Mouse (Mus musculus) forebrain, embryonic 16.5 days (tissue): ENCODE measurements around the gene Fam19a3. TPM values are rescaled to one million over a fixed set of nuclear protein-coding genes. Genes with fewer than 3 reads are reported as not detected.

Experiments
- ATAC-seq: fragments of 200-750 bp; cut with Nextera tagmentation; 2 replicates; pipeline ENCODE4 v1.8.0; 2017; ENCODE audit warnings: mild to moderate bottlenecking, moderate library complexity
- H3K27ac ChIP-seq: fragments of 300-500 bp; sonication (generic); 2 replicates; pipeline ENCODE4 v1.5.1; 2014; ENCODE audit warnings: low read length, control low read depth
- H3K27me3 ChIP-seq: fragments of 300-500 bp; sonication (generic); replicated peaks from 2 replicates; pipeline ENCODE4 v1.6.1; 2014; ENCODE audit warnings: low read length; ENCODE audit not compliant: control insufficient read depth, insufficient read depth
- H3K36me3 ChIP-seq: fragments of 300-500 bp; sonication (generic); 2 replicates; pipeline ENCODE4 v1.6.1; 2014; ENCODE audit not compliant: control insufficient read depth, insufficient read depth
- H3K4me1 ChIP-seq: fragments of 300-500 bp; sonication (generic); replicated peaks from 2 replicates; pipeline ENCODE4 v1.6.1; 2014; ENCODE audit warnings: low read length; ENCODE audit not compliant: control insufficient read depth, insufficient read depth
- H3K4me2 ChIP-seq: fragments of 300-500 bp; sonication (generic); 2 replicates; pipeline ENCODE4 v1.6.1; 2014; ENCODE audit warnings: mild to moderate bottlenecking, low read length, control low read depth
- H3K4me3 ChIP-seq: fragments of 300-500 bp; sonication (generic); replicated peaks from 2 replicates; pipeline ENCODE4 v1.5.1; 2014; ENCODE audit warnings: mild to moderate bottlenecking, low read length, control low read depth
- H3K9ac ChIP-seq: fragments of 300-500 bp; sonication (generic); replicated peaks from 2 replicates; pipeline ENCODE4 v1.6.1; 2014; ENCODE audit warnings: low read depth, low read length, control low read depth
- H3K9me3 ChIP-seq: fragments of 300-500 bp; sonication (generic); 2 replicates; pipeline ENCODE4 v1.6.1; 2016; ENCODE audit warnings: low read length; ENCODE audit not compliant: control insufficient read depth
- WGBS: fragments of 180-500 bp; shearing (Covaris S2); extraction: QIAGEN DNeasy Blood & Tissue Kit; methylation state at CpG from one replicate; pipeline ENCODE4 v1.1.7; 2014; 5-methylcytosine and 5-hydroxymethylcytosine counted together
- polyA plus RNA-seq: library from polyadenylated mRNA; unstranded; fragments of >200 nt; fragmentation: Nextera tagmentation; extraction: Ambion mirVana; gene quantifications from 2 replicates; pipeline ENCODE4 v1.2.1, GENCODE M21; 2015

The Fam19a3 gene
- polyA plus RNA-seq, 1 experiment from 2014 or later: 0.16 TPM

DNA sequence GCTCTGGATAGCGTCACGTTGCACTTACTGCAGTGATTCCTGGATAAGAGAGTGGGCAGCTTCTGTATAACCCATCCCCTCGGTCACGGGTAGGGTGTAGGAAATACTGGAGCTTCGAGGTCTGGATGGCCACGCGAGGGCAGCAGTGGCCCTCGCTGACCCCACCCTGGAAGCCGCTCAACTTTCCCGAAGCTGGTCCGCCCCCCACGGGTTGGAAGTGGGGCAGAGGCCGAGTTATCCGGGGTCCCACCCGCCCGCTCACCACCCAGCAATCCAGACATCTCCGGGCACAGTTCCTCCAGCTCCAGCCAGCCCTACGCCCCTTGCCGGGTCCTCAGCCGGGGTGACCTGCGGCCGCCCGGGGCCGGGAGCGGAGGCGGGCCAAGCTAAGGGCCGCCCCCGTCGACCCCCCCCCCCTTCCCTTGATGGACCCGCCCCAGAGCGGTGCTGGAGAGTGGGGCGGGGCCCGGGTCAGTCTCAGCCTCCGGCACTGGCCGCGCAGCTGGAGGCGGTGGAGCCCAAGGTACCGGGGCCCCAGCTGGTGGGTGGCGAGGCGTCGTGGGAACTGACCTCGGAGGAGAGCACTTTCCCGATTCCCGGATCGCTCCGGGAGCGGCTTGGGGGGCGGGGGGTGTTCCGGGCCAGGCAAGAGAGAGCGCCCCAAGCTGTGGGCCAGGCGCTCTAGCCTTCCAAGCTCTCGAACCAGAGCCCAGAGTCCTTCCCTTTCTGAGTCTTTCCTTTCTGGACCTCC lies 7.1 kb upstream of the Fam19a3 start:
- H3K27me3 ChIP-seq: peaks cover 8% of the 10 kb centered on the region; the same call in 1 of the 2 replicates
- peak overlapping the region; percentile 29; the same call in 1 of the 2 replicates for H3K27ac ChIP-seq
- H3K4me1 ChIP-seq: peaks cover 18% of the 10 kb centered on the region
- under 1% methylated on average over 40 of the region's 52 CpGs for WGBS
- H3K36me3 ChIP-seq: no peaks in the 10 kb centered on the region
- H3K9me3 ChIP-seq: no peaks in the 10 kb centered on the region
- H3K9ac ChIP-seq: peak overlapping the region; percentile 67
- ATAC-seq: peak; percentile 80
- peak overlapping the region; percentile 58 for H3K4me3 ChIP-seq
- peak overlapping the region; percentile 95 for H3K4me2 ChIP-seq

DNA sequence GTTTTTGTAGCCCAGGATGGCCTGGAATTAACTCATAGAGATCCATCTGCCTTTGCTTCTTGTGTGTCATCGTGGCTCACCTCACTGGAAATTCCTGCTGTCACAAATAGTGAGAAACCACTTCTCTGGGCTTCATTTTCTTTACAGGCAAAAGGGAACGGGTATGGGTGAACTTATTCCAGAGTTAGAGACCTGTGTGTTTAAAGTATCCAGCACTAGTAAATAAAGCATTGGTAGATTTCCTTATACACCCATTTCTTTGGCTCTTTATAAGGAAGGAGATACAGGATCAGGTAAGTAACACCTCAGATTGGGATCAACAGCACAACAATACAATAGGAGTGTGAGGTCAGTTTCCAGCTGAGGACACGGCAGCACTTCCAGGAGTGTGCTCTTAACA lies 6.4 kb upstream of the Fam19a3 start, which contains the start of gene Rhoc:
Gene Rhoc, plus strand, starts transcription at position 301 of the 400 bp plus-strand sequence.
- Histone ChIP-seq H3K9me3 (no peaks in the 10 kb centered on the region), H3K36me3 (no peaks in the 10 kb centered on the region), H3K9ac (peak within 1 kb of the TSS; percentile 67), H3K27me3 (peaks cover 14% of the 10 kb centered on the region), H3K4me2 (peak within 1 kb of the TSS; percentile 95), H3K4me3 (peak within 1 kb of the TSS; percentile 58), H3K27ac (peak within 1 kb of the TSS; percentile 29; the same call in 1 of the 2 replicates), H3K4me1 (peaks cover 17% of the 10 kb centered on the region)
- no peak for ATAC-seq
- 34% methylated on average over 3 of the region's 3 CpGs for WGBS

DNA sequence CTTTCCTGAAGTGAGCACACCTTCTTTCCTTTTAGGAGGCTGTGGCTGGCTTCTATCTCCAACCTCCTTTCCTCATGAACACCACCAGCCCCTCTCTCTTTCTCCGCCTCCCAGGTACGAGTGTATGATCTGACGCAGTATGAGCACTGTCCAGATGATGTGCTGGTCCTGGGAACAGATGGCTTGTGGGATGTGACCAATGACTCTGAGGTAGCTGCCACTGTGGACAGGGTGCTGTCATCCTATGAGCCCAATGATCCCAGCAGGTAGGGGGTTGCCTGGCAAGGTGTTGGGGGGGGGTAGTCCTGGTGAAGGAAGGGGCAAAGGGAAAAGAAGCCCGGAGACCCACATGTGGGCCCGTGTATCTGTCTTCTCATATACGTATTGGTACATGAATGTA lies 3.6 kb upstream of the Fam19a3 start:
- WGBS: 83% methylated on average over 6 of the region's 6 CpGs
- H3K4me1 ChIP-seq: peaks cover 28% of the 10 kb centered on the region
- no peaks in the 10 kb centered on the region for H3K9me3 ChIP-seq

DNA sequence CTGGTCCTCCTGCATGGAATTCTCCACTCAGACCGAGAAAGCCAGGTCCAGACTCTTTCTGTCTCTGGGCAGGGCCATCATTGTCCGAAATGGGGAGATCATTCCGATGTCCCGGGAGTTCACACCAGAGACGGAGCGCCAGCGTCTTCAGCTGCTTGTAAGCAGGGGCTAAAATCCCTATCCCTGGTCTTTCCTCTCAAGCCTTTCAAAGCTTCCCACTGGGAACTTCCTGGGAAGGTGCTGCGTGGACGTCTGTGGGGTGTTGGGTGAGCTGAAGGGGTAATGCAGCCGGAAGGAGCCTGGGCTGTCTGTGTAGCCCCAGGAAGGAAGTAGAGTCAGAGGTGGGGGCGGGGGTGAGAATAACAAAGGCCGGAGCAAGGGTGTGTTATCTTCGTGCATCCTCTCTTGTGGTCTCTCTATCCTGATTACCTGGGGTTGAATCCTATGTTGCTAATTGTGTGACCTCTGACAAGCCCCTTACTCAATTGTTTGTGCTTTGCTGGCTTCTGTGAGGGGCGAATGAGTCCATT lies 2.4 kb upstream of the Fam19a3 start:
- ATAC-seq: no peak
- Histone ChIP-seq H3K27ac (no peak overlapping the region), H3K36me3 (no peaks in the 10 kb centered on the region), H3K4me1 (peaks cover 24% of the 10 kb centered on the region), H3K9ac (no peak overlapping the region), H3K4me2 (no peak overlapping the region), H3K9me3 (no peaks in the 10 kb centered on the region), H3K27me3 (peaks cover 52% of the 10 kb centered on the region), H3K4me3 (no peak overlapping the region)
- WGBS: 46% methylated on average over 14 of the region's 14 CpGs

More for the DNA sequence above, 3.6 kb upstream of the Fam19a3 start:
- H3K36me3 ChIP-seq: no peaks in the 10 kb centered on the region
- no peak overlapping the region for H3K9ac ChIP-seq
- no peak overlapping the region for H3K4me3 ChIP-seq
- no peak for ATAC-seq
- H3K27me3 ChIP-seq: peaks cover 42% of the 10 kb centered on the region
- no peak overlapping the region for H3K27ac ChIP-seq
- no peak overlapping the region for H3K4me2 ChIP-seq

DNA sequence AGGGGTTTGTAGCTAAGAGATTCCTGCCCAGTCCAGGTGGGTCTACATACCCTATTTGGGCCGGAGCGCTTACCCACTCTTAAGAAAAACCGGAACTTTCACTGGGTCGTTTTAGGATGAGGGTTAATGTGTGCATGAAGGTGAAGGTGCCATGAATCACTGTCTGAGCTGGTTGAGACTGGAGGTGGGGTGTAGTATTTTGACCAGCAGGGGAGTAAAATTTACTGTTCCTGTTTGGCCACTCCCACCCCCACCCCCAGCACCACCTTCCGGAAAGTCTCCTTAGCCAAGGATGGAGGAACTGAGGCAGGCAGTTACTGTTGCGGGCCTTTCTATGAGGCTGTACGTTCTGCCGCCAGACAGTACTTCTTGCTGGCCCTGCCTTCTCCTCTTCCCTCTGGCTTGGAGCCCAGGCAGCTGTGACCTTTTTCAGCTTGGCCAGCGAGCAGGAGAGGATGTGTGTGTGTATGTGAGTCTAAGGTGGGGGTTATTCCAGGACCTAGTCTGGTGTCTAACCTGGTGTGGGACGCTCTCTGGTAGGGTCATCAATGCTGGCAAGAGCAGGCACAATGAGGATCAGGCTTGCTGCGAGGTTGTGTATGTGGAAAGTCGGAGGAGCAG lies 531 bp upstream of the Fam19a3 start:
- no peak overlapping the region for H3K9ac ChIP-seq
- no peak for ATAC-seq
- H3K36me3 ChIP-seq: no peaks in the 10 kb centered on the region
- no peak overlapping the region for H3K27ac ChIP-seq
- H3K9me3 ChIP-seq: no peaks in the 10 kb centered on the region
- H3K27me3 ChIP-seq: peaks cover 60% of the 10 kb centered on the region
- no peak overlapping the region; the same call in 1 of the 2 replicates for H3K4me2 ChIP-seq
- peaks cover 18% of the 10 kb centered on the region for H3K4me1 ChIP-seq
- H3K4me3 ChIP-seq: peak overlapping the region; percentile 48; the same call in 1 of the 2 replicates
- WGBS: 14% methylated on average over 12 of the region's 12 CpGs

DNA sequence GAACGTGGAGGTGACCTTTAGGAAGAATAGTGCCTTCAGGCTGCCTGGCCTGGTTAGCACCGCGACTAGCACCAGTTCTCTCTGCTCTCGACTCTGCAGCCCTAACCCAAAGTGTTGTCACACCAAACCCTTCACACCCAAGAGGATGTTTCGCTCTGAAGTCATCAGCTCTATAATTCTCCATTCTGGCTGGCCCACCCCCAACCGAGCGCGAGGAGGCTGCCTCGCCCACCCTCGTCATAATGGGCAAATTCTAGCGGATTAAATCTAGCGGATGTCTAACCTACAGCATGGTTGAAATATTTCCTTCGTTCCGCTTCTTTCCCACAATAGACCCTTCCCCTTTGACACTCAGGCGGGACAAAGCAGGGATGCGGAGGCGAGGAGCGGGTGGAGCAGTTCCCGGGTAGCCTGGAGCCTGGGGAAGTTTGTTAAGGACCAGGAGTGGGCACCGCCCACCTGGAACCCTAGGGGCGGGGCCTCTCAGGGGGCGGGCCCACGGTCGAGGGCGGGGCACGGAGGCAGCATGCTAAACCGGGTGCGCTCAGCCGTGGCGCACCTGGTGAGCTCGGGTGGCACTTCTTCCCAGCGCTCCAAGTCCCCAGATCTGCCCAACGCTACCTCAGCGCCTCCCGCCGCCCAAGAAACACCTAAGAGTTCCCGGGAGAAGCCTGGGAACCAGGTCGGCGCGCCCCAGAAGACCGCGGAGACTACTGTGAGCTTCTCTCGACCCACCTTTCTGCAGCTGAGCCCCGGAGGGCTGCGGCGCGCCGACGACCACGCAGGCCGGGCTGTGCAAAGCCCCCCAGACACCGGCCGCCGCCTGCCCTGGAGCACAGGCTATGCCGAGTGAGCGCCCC lies 849 bp downstream of the Fam19a3 start, which contains the start of gene Ppm1j:
Gene Ppm1j, plus strand, starts transcription at position 496 of the 860 bp plus-strand sequence.
- under 1% methylated on average over 55 of the region's 56 CpGs for WGBS
- peak; percentile 62 for ATAC-seq

DNA sequence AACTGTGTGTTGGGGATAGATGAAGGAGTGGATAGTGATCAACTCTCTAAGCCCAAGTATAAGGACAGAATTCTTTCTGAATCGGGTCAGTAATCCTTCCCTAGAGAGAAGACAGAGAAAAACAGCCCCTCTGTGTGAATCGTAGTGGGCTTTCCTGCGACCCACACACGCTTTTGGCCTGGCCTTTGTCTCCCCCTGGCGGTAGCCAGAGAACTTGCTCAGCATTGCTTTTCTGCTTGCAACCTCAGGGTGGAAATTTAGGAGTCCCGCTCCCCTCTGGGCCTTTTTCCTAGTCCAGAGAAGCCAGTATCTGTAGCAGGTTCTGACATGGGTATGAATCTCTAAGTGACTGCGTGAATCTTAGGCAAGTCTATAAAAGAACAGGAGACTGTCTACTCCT lies 1.7 kb downstream of the Fam19a3 start:
- peak; percentile 24 for ATAC-seq
- no peak overlapping the region for H3K4me3 ChIP-seq
- 2% methylated on average over 7 of the region's 7 CpGs for WGBS

More for the DNA sequence above, 849 bp downstream of the Fam19a3 start, which contains the start of gene Ppm1j:
- H3K9ac ChIP-seq: peak within 1 kb of the TSS; percentile 44
- no peaks in the 10 kb centered on the region for H3K9me3 ChIP-seq
- H3K27ac ChIP-seq: no peak within 1 kb of the TSS
- H3K27me3 ChIP-seq: peaks cover 73% of the 10 kb centered on the region
- peak within 1 kb of the TSS; percentile 89 for H3K4me2 ChIP-seq
- peak within 1 kb of the TSS; percentile 48 for H3K4me3 ChIP-seq
- no peaks in the 10 kb centered on the region for H3K36me3 ChIP-seq
- H3K4me1 ChIP-seq: peaks cover 21% of the 10 kb centered on the region

DNA sequence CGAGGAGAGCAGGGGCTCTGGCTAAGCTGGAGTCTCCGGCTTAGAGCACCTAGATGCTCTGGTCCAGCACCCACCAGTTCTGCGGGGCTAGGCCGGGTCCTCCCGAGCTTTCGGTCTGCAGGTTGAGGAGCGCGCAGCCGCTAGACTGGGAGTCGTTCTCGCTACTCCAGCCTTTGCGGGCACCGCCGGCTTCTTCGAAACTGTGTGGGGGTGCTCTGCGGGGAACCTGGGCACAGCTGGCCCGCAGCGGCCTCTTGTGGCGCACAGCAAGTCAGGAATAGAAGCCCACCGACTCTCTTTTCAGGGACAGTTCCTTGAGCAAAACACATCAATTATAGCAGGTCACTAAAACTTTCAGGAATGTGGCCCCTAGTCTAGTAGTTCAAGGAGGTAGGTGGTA lies 4.3 kb downstream of the Fam19a3 start:
- peaks cover 53% of the 10 kb centered on the region for H3K27me3 ChIP-seq
- WGBS: 0% methylated on average over 20 of the region's 20 CpGs
- ATAC-seq: peak; percentile 34; the same call in 1 of the 2 replicates

More for the DNA sequence above, 1.7 kb downstream of the Fam19a3 start:
- H3K4me2 ChIP-seq: no peak overlapping the region
- H3K27ac ChIP-seq: no peak overlapping the region
- H3K9me3 ChIP-seq: no peaks in the 10 kb centered on the region
- no peaks in the 10 kb centered on the region for H3K36me3 ChIP-seq
- H3K27me3 ChIP-seq: peaks cover 71% of the 10 kb centered on the region
- peaks cover 21% of the 10 kb centered on the region for H3K4me1 ChIP-seq
- H3K9ac ChIP-seq: no peak overlapping the region

More for the DNA sequence above, 4.3 kb downstream of the Fam19a3 start:
- Histone ChIP-seq H3K4me3 (peak overlapping the region; percentile 28), H3K36me3 (no peaks in the 10 kb centered on the region), H3K9ac (peak overlapping the region; percentile 14; the same call in 1 of the 2 replicates), H3K4me2 (peak overlapping the region; percentile 47), H3K9me3 (no peaks in the 10 kb centered on the region), H3K4me1 (peaks cover 21% of the 10 kb centered on the region), H3K27ac (no peak overlapping the region)
